Mouse (Mus musculus): ENCODE results near the gene Gsn.

GRCm38 (mm10) chr2:35333670-35334069 lies 77.5 kb downstream of the Gsn start:
- no peak for TF ChIP-seq CTCF (IDR thresholded peaks at IDR 0.05; ENCODE audit: extremely low read depth, insufficient read depth, insufficient read length, insufficient replicate concordance)
- TF ChIP-seq POLR2A (IDR thresholded peaks at IDR 0.05; ENCODE audit: low read depth, low read length), result no peak
